Comparison of ENCODE assay signal across 28 mouse cellular contexts in genomic region chr5:108760002-108760401, GRCm38 (mm10). TPM values are rescaled to one million over a fixed set of nuclear protein-coding genes. Genes with fewer than 3 reads are reported as not detected.
DNase-seq lines count a peak whose midpoint lies in the region; ATAC-seq and TF ChIP-seq lines count a peak whose summit lies in the region.
"Had no signal": no experiment of that assay in that cellular context is flagged by ENCODE, and none has a peak within 500 bp of the region (broad histone marks: within the 10 kb centered on the region; RNA-seq: fewer than 3 reads in every experiment).

No protein-coding gene starts in this region.

- DNase-seq in large intestine, adult 2 months (ENCODE audit: low read depth, low spot score) = peak; percentile 50
- no peak for DNase-seq in gastrocnemius, postnatal 36 days
- no peak for DNase-seq in urinary bladder, adult 18-20 months (ENCODE audit: low spot score in 2 of 2)
- no peak for DNase-seq in spleen, postnatal 4 days (ENCODE audit: low spot score in 2 of 2)
- no peak for DNase-seq in cerebellum, postnatal 4 days (ENCODE audit: low spot score in 2 of 2)
- DNase-seq: adrenal gland, adult 2 months; adrenal gland, adult 8-10 months; adrenal gland, postnatal 10 days; adrenal gland, postnatal 14 days; adrenal gland, postnatal 25 days; adrenal gland, postnatal 36 days; B cell, adult 2 months; cerebellum, adult 11 months; cerebellum, adult 11-12 months had no signal

- no peak overlapping the region for H3K27ac ChIP-seq in intestine, embryonic 15.5 days
- H3K27ac ChIP-seq in intestine, embryonic 16.5 days (ENCODE audit: low read length) = no peak overlapping the region
- H3K27ac ChIP-seq in intestine, postnatal 0 days (ENCODE audit: low read depth, low read length) = no peak overlapping the region

- no peak overlapping the region for H3K9ac ChIP-seq in intestine, embryonic 15.5 days
- H3K9ac ChIP-seq in intestine, embryonic 16.5 days (ENCODE audit: low read depth, low read length) = no peak overlapping the region
- H3K9ac ChIP-seq in intestine, postnatal 0 days (ENCODE audit: low read depth, low read length) = no peak overlapping the region

- peak; percentile 89 for ATAC-seq in intestine, embryonic 15.5 days
- ATAC-seq in intestine, embryonic 16.5 days = peak; percentile 90
- peak; percentile 94 for ATAC-seq in intestine, postnatal 0 days
- ATAC-seq: activated CD4-positive, CD25-positive, alpha-beta regulatory T cell, adult 4 months; CD4-positive, CD25-positive, alpha-beta regulatory T cell, adult 4 months; Patski had no signal

- no peaks in the 10 kb centered on the region for H3K9me3 ChIP-seq in intestine, embryonic 15.5 days
- no peaks in the 10 kb centered on the region for H3K9me3 ChIP-seq in intestine, embryonic 16.5 days (ENCODE audit: control insufficient read depth, low read length)
- H3K9me3 ChIP-seq in intestine, postnatal 0 days (ENCODE audit: control insufficient read depth) = no peaks in the 10 kb centered on the region
- H3K9me3 ChIP-seq: G1E had no signal

- H3K36me3 ChIP-seq in intestine, embryonic 15.5 days = no peaks in the 10 kb centered on the region
- no peaks in the 10 kb centered on the region for H3K36me3 ChIP-seq in intestine, embryonic 16.5 days (ENCODE audit: control insufficient read depth, insufficient read depth, low read length)
- no peaks in the 10 kb centered on the region for H3K36me3 ChIP-seq in intestine, postnatal 0 days (ENCODE audit: control insufficient read depth, insufficient read depth)
- H3K36me3 ChIP-seq: G1E had no signal

- H3K4me2 ChIP-seq in intestine, embryonic 15.5 days (replicated peaks) = no peak overlapping the region
- no peak overlapping the region for H3K4me2 ChIP-seq in intestine, embryonic 16.5 days (ENCODE audit: low read depth, low read length)
- H3K4me2 ChIP-seq in intestine, postnatal 0 days (replicated peaks; ENCODE audit: low read depth) = no peak overlapping the region

- intact Hi-C loops in gastrocnemius, postnatal 36 days (cut with DNase I) = no loop called here

- TF ChIP-seq CTCF in intestine, postnatal 0 days (IDR thresholded peaks at IDR 0.05; ENCODE audit: low read depth) = no peak

- no peaks in the 10 kb centered on the region for H3K4me1 ChIP-seq in intestine, embryonic 15.5 days (replicated peaks)
- no peaks in the 10 kb centered on the region for H3K4me1 ChIP-seq in intestine, embryonic 16.5 days (ENCODE audit: control insufficient read depth, insufficient read depth, low read length)
- H3K4me1 ChIP-seq in intestine, postnatal 0 days (replicated peaks; ENCODE audit: control insufficient read depth, insufficient read depth, low read length) = no peaks in the 10 kb centered on the region

- 73% methylated on average over 2 of the region's 2 CpGs for WGBS in intestine, embryonic 15.5 days
- 73% methylated on average over 2 of the region's 2 CpGs for WGBS in intestine, embryonic 16.5 days
- WGBS in intestine, postnatal 0 days = 42% methylated on average over 2 of the region's 2 CpGs
- WGBS in large intestine, adult 2 months = 29% methylated on average over 2 of the region's 2 CpGs

- H3K27me3 ChIP-seq in intestine, embryonic 15.5 days (replicated peaks) = no peaks in the 10 kb centered on the region
- no peaks in the 10 kb centered on the region for H3K27me3 ChIP-seq in intestine, embryonic 16.5 days (replicated peaks; ENCODE audit: control insufficient read depth, insufficient read depth, low read length)
- no peaks in the 10 kb centered on the region for H3K27me3 ChIP-seq in intestine, postnatal 0 days (replicated peaks; ENCODE audit: control insufficient read depth, insufficient read depth, low read length)
- H3K27me3 ChIP-seq: CH12.LX, Patski had no signal

- H3K4me3 ChIP-seq in intestine, embryonic 15.5 days (replicated peaks) = no peak overlapping the region
- no peak overlapping the region for H3K4me3 ChIP-seq in intestine, embryonic 16.5 days (ENCODE audit: low read length)
- no peak overlapping the region for H3K4me3 ChIP-seq in intestine, postnatal 0 days (ENCODE audit: low read depth, low read length)

RNA-seq across cellular contexts. Expression of gene Rnf212, which starts 14.8 kb away (rescaled TPM):
- polyA plus RNA-seq in intestine, embryonic 15.5 days (2015; fragmentation: Nextera tagmentation; extraction: Ambion mirVana) = 0.16 and 0.51 TPM in 2 replicates
- polyA plus RNA-seq in intestine, embryonic 16.5 days (2015; fragmentation: Nextera tagmentation; extraction: Ambion mirVana) = 0.43 and 1.1 TPM in 2 replicates
- polyA plus RNA-seq in intestine, postnatal 0 days (2015; fragmentation: Nextera tagmentation; extraction: Ambion mirVana) = 0.71 and 1.2 TPM in 2 replicates
- 0.31 and 0.38 TPM in 2 replicates for polyA plus RNA-seq in large intestine, adult 2 months (2012; rRNA removed)
- total RNA-seq in gastrocnemius, postnatal 36 days (2021) = not detected
- total RNA-seq: adrenal gland, adult 18-20 months; adrenal gland, adult 2 months; adrenal gland, adult 8-10 months; adrenal gland, postnatal 10 days; adrenal gland, postnatal 25 days; adrenal gland, postnatal 36 days; adrenal gland, postnatal 4 days; CH12.LX; G1E had no signal
- polyA plus RNA-seq: activated CD4-positive, CD25-positive, alpha-beta regulatory T cell, adult 4 months; adrenal gland, adult 2 months; C2C12; CD4-positive, CD25-positive, alpha-beta regulatory T cell, adult 4 months; G1E; Patski had no signal

RNA-seq across cellular contexts. Expression of gene Tmed11, which starts 35.2 kb away (rescaled TPM):
- polyA plus RNA-seq in intestine, embryonic 15.5 days (2015; fragmentation: Nextera tagmentation; extraction: Ambion mirVana) = 0.90 and 4.5 TPM in 2 replicates
- 2.3 and 4.0 TPM in 2 replicates for polyA plus RNA-seq in intestine, embryonic 16.5 days (2015; fragmentation: Nextera tagmentation; extraction: Ambion mirVana)
- polyA plus RNA-seq in intestine, postnatal 0 days (2015; fragmentation: Nextera tagmentation; extraction: Ambion mirVana) = 0.26 TPM in 1 of 2 replicates, not detected in the other
- not detected in 2 replicates for polyA plus RNA-seq in large intestine, adult 2 months (2012; rRNA removed)
- not detected for total RNA-seq in gastrocnemius, postnatal 36 days (2021)
- total RNA-seq: adrenal gland, adult 18-20 months; adrenal gland, adult 2 months; adrenal gland, adult 8-10 months; adrenal gland, postnatal 10 days; adrenal gland, postnatal 14 days; adrenal gland, postnatal 25 days; adrenal gland, postnatal 36 days; CH12.LX; ES-E14; G1E; MEL had no signal
- polyA plus RNA-seq: activated CD4-positive, CD25-positive, alpha-beta regulatory T cell, adult 4 months; adrenal gland, adult 2 months; brain, embryonic 14.5 days; C2C12; CD4-positive, CD25-positive, alpha-beta regulatory T cell, adult 4 months; G1E; Patski had no signal

RNA-seq across cellular contexts. Expression of gene Vmn2r8, which starts 48.6 kb away (rescaled TPM):
- not detected in 2 replicates for polyA plus RNA-seq in intestine, embryonic 15.5 days (2015; fragmentation: Nextera tagmentation; extraction: Ambion mirVana)
- 0.02 TPM in 1 of 2 replicates, not detected in the other for polyA plus RNA-seq in intestine, embryonic 16.5 days (2015; fragmentation: Nextera tagmentation; extraction: Ambion mirVana)
- polyA plus RNA-seq in intestine, postnatal 0 days (2015; fragmentation: Nextera tagmentation; extraction: Ambion mirVana) = not detected in 2 replicates
- not detected in 2 replicates for polyA plus RNA-seq in large intestine, adult 2 months (2012; rRNA removed)
- not detected for total RNA-seq in gastrocnemius, postnatal 36 days (2021)
- total RNA-seq: adrenal gland, adult 18-20 months; adrenal gland, adult 2 months; adrenal gland, adult 8-10 months; adrenal gland, postnatal 10 days; adrenal gland, postnatal 14 days; adrenal gland, postnatal 25 days; adrenal gland, postnatal 36 days; adrenal gland, postnatal 4 days; CH12.LX; ES-E14; MEL had no signal
- polyA plus RNA-seq: activated CD4-positive, CD25-positive, alpha-beta regulatory T cell, adult 4 months; adrenal gland, adult 2 months; brain, embryonic 14.5 days; C2C12; CD4-positive, CD25-positive, alpha-beta regulatory T cell, adult 4 months; G1E; Patski had no signal
